Mouse (Mus musculus) embryo, embryonic 10 days (tissue): ENCODE measurements around the gene Adamtsl3.

Experiments used
- DNase-seq: peaks from one replicate; pipeline ENCODE4 v3.0.0-alpha.2; 2015; ENCODE audit warnings: low spot score

Adamtsl3 gene

DNA sequence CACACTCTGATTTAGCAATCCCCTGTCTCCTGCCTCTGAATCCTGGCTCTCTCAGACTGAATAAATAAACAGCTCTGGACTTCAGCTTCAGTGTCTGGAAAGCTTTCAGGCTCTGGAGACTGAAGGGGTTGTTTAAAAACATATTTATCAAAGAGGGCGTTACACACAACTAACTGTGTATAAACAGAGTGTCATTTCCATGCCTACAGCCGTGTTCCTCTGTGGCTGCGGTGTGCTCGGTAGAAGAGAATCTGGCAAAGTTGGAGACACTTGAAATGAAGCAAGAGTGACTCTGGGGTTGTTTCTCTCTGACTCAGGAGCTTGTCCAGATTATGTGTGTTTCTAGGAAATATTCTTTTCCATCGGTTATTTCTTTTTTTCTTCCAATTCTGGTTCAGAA is 167.0 kb downstream of the Adamtsl3 start:
- DNase-seq, result no peak

DNA sequence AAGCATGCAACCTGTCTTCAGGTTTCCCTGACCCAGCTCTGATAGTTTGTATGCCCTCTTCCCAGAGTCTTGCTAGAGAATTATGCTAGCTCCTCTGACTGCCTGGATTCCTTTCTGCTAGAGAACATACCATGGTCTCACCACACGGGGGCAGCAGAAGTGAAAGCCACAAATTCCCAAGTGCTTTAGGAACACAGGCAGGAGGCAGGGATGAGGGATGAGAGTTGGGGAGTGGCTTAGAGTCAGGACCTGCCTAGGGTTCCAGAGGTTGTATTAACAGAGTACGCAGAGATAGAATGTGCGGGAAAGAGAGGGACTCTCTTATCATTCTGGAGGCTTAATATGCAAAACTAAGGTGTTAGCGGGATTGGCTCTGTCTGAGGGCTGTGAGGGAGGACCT is 168.6 kb downstream of the Adamtsl3 start:
- peak; percentile 85 for DNase-seq

DNA sequence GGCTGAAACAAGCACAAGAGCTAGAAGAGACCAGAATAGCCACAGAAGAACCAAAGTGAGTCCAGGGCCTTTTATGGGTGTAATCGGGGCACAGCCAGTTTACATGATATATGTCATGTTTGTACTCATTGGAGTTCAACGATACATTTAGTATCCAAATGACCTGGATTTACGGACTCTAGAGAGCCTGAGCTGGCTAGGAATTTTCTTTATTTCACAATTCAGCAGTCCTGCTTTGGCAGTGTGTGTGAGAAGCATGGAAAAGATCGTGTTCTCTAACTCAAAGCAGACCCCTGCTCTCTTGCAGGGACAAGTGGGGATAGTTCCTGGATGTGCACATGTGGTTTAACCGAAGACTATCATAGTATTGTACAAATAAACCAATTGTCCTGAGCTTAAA is 195.1 kb downstream of the Adamtsl3 start:
- no peak for DNase-seq

DNA sequence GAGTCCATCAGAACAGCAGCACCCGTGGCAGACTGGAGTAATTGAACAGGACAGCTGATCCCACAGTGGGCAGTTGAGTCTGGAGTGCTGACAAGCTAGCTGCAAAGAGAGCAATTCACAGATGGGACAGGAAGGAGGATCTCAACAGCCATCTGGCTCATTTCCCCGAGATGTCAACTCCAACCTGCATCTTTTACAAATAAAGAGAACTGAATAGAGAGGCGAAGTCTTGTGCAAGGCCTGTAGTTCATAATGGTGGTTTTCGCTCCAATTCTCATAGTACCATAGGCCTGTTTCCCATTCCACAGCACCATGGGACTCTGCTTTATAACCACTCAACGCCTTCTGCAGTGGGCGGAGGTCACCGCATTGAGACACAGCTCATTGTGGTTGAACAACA is 195.9 kb downstream of the Adamtsl3 start:
- DNase-seq, result no peak

DNA sequence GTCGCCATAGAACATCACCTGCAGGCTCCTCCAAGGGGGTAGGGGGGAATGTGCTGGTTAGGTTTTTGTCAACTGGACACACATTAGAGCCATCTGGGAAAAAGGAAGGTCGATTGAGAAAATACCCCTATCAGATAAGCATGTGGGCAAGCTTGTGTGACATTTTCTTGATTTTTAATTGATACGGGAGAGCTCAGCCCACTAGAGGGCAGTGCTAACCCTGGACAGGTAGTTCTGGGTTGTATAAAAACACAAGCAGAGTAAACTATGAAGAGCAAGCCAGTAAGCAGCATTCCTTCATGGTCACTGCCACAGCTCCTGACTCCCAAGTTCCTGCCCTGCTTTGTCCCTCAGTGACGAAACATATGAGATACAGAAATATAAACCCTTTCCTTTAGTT is 197.7 kb downstream of the Adamtsl3 start:
- DNase-seq, result no peak

DNA sequence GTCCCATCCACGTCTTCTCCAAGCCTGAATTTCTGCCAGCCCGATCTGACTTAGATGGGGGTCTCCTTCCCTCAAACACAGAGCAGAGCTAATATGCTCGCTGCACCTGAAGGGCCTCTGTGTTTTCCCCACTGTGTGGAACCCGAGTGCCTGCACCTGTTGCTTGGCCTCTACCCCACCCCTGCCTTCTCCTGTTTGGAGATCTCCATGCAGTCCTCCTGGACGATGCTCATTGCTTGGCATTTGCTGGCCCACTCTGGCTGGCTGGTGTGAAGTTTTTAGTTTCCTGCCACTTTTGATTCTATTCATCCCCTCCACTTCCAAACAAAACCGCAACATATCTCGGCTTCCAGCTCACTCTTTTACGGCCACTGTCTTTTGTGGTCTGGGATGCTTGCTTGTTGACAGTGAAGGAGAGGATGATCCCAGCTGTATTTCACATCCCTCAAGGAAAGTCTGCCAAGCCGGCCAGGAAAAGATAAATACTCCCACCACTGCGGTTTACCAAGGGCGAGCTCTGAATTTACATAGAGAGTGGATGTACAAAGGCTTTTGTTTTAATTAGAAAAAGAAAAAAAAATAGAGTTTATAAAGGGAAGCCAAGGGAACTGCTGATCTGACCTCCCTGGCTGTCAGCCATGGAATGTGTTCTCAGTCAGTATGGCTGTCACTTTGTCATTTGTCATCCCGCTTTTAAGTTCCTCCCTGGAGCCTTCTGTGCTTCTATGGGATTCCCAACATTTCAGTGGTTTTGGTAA is 198.4 kb downstream of the Adamtsl3 start:
- no peak for DNase-seq

DNA sequence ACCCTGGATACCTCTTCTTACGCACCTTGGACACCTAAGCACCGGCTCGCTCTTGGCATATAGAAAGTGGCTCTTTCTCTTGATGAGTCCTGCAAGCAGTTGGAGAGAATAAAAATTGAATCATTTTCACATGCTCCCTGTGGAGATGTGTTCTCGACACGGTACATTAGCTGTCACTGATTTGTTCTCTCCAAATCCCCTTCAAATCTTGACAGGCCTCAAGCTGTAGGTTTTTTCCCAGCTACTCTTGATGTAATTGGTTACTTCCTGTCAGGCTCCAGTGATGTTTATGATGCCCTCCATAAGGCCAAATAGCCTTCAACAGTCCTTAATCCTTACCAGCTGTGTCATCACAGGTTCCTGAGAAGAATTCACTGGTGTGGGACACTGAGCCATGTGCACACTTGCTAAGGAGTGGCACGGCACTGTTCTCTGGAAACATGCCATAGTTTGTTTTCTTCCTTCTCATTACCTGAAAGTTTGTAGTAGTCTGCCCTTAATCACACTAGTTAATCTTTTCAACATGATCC is 209.0 kb downstream of the Adamtsl3 start:
- DNase-seq, result peak; percentile 48

DNA sequence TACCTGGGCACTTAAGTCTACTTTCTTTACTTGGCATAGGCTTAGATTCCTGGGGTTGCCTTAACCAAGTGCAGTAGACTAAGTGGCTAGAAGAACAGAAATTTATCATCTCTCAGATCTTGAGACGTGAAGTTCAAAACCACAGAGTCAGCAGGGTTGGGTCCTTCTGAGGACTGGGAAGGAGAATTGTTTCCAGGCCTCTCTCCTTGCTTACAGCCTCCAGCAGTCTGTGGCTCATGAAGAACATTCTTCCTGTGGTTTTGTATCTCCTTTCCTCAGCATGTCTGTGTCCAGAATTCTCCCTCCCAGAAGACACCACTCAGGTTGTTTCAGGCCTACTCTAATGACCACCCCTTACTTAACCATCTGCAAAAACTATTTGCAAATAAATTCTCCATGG is 216.5 kb downstream of the Adamtsl3 start:
- DNase-seq, result no peak

DNA sequence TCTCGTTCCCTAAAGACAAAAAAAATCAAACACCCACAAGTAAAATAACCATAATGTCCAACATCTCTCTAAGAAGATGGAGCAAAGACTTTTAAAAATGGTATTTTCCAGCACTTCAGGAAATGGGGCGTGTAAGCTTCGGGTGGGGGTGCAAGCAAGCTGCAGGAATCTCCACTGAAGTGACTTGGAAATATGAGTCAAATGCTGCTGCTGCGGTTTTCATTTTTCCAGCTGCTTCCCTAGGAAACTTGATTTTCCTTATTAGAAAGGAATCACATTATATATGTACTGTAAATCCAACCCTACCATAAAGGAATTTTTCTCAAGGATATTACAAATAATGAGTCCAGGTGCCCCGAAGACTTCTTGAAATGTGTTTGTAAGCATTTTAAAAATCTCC is 220.3 kb downstream of the Adamtsl3 start:
- no peak for DNase-seq

DNA sequence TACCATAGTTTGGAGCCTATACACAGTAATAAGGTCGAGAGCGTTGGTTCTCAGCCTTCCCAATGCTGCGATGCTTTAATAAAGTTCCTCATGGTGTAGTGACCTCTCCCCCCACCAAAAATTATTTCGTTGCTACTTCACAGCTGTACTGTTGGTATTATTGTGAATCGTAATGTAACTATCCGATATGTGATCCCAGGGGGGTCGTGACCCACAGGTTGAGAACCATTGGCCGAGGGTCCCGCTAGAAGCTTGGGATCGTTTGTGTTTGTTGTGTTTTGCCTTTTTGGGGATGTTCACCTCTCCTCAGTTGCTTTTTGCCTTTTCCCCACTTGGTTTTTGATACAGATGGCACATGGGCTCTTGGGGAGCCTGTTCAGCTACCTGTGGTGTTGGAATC is 220.9 kb downstream of the Adamtsl3 start:
- DNase-seq, result no peak

DNA sequence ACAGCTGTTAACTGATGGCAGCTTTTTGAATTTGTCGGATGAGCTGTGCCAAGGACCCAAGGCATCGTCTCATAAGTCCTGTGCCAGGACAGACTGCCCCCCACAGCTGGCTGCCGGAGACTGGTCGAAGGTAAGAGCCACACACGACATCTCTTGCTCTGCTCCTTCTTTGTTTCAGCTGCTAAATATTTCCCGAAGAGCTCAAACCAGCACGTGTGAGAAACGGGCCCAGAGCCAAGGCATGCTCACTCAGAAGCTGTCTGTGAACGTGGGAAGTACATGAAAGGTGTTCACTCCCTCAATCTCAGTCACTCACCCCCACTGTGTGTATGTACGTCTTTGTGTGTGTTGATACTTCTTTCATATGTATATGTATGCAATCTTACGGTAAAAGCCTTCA is 221.6 kb downstream of the Adamtsl3 start:
- no peak for DNase-seq

DNA sequence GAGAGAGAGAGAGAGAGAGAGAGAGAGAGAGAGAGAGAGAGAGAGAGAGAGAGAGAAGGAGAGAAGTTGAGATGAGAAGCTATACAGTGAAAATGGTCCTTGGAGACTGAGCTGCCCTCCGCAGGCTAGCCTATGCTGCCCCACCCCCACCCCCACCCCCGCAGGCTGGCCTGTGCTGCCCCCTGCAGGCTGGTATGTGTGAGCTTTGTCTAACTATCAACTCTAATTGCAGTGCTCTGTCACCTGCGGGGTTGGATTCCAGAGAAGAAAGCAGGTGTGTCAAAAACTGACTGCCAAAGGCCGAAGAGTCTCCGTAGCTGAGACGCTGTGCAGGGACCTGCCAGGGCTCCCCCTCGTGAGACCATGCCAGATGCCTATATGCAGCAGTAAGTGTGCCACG is 231.2 kb downstream of the Adamtsl3 start:
- no peak for DNase-seq

DNA sequence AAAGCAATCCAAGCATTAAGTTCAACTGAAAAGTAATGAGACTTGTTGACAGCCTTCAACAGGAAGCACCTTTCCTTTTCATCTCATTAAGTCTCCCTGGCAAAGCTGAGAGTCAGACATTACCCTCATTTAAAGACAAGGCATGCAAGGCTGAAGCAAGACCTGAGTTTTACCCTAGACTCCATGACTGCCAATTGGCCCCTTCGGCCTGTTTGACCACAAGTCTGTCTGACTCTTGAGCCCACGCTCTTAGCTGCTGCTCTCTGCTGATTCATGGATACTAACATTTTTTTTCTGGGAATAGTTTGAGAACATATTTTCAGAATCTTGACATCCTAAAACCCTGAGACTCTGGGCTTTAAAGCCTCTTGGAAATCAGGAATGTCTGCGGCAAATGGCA is 232.3 kb downstream of the Adamtsl3 start:
- no peak for DNase-seq

DNA sequence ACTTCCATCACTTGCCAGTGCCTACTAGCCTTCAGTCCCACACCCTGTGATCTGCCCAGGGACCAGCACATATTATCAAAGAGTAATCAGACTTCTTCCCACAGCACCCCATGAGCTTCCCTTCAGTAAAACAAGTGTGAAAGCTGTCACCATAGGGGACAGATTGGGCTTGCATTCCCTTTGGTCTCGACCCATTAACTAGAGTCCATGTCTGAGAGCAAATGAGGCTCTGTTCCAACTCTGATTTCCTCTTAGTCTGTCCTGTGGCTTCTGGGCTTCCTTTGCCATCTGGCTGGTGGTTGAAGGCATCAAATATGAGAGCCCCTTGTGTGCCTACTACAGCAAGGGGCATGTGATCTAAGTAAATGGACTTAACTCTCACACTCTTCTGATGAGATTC is 237.5 kb downstream of the Adamtsl3 start:
- no peak for DNase-seq

DNA sequence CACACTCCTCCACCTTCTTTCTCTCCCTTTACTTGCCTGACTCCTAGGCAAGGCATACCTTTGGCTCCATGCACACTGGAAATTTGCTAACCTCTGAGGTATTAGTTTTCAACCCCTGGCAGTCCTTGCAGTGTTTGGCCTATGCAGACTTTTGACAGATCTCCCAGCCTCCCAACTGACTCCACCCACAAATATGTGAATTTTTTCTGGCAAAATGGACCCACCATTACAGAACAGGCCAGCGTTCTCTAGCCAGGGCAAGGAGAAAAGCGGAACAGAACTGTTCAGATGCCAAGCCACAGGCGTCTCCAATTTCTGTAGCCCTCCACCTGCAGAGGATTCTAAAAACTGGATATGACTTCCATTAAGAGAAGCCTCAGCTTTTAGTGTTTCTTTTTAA is 244.5 kb downstream of the Adamtsl3 start:
- DNase-seq, result no peak

DNA sequence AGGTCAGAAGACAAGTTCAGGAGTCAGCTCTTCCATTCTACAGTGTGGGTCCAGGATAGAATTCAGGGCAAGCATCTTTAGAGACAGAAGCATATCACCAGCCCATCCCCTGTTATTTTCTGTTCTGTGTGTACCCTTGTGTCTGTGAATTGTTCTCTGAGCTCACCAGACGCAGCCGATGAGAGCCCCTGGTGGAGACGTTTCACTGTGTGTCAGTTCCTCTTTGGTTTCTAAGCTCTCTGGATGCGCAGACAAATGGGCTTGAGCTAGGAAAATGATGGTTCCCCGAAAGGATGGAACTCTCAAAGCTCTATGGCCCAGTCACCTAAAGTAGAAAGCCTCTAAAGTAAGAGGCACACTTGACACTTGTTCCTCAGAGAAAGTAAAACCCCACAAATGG is 246.3 kb downstream of the Adamtsl3 start:
- no peak for DNase-seq

DNA sequence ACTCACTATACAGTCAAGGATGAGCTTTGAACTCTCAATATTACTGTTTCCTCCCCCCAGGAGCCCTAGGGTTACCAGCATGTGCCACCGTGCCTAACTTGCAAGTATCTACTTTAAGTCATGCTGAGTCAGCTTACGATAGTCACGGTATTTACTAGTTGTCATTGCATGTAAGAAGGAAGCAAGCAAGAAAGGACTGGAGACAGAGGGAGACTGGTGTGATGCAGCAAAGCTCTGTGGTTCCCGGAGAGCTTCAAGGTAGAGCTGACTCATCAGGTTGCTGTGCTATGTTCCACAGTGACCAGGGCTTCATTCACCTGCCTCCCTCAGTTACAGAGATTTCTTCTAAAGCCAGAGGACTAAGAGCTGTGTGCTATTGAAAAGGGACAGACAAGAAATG is 247.0 kb downstream of the Adamtsl3 start:
- no peak for DNase-seq

DNA sequence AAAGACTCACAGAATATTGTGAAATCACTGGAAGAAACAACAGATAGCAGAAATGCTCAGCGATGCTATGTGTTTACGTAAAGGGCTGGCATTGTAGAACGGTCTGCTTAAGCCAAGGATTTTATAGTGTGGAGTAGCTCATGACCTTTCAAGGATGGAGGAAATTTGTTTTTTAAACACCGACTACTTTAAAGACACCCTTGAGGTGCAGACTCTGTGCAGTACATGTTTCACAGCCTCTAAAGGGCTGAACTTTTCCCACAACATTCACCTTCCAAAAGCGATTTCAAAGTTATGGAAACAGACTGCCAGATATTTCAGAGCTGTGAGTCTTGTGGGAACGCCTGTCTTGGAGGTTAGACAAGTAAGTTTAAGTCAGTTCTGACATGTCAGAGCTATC is 255.4 kb downstream of the Adamtsl3 start:
- DNase-seq, result no peak

DNA sequence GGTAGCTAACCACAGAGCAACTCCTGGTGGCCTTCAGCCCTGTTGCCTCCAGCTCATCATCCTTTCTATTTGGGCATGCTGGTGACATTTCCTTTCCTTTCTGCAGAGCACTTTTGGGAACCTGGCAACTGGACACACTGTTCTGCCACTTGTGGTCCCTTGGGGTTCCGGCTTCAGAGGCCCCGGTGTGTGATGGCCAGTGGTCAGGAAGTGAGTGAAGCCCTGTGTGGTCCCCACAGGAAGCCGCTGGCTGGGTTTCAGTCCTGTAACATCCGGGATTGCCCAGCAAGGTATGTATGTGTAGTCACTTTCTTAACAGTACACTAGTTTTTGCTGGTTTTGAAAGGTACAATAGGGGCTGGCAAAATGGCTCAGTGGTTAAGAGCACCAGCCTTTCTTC is 266.5 kb downstream of the Adamtsl3 start:
- DNase-seq, result no peak

DNA sequence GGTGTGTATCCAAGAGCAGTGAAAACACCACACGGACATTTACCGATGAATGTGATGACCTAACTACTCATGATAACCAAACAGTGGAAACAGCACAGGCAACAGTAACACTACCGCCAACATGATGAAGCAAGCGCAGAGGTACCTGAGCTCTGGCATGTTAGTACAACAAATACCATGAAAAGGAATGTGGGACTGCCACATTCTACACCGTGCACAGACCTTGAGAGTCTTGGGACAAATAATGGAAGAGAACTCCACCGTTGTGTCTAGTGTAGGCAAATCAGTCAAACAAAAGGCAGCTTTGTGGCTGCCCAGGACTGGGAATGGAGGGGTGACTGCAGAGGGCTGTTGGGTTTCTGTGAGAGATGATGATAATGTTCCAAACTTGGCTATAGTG is 269.9 kb downstream of the Adamtsl3 start:
- no peak for DNase-seq

DNA sequence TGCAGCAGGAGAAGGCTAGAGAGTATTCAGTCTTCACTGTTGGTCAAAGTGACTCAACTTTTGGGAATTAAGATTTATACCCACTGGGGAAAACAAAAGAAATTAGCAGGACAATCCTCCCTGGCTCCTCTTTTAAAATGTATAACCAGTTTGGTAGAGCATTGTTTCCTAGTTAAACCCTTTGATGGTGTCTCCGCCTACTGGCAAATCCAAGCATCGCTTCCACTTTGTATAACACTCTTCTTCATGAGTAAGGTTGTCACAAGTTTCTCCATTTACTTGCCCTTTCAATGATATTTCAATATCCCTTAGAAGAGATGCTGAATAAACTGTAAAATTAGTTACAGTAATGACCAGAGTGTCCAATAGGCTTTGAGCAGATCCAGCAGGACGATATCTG is 274.1 kb downstream of the Adamtsl3 start:
- DNase-seq, result no peak

DNA sequence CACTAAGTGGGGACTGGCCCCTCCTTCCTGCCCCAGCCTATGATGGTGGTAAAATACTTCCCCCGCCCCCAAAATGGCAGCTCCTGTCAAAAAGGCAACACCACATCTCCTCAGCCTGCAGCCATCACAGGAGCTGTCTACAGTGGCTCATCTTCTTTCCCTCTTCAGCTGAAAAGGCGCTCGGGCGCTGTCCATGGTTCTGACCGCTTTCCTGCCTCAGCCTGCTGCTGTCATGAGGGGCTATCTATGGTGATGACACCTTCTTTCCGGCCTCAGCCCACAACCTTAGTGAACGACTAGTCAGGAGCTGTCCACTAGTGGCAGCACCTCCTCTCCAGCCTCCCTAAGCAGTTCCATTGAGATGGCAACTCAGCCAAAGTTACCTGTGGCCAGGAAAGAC is 289.8 kb downstream of the Adamtsl3 start:
- DNase-seq, result peak; percentile 80

DNA sequence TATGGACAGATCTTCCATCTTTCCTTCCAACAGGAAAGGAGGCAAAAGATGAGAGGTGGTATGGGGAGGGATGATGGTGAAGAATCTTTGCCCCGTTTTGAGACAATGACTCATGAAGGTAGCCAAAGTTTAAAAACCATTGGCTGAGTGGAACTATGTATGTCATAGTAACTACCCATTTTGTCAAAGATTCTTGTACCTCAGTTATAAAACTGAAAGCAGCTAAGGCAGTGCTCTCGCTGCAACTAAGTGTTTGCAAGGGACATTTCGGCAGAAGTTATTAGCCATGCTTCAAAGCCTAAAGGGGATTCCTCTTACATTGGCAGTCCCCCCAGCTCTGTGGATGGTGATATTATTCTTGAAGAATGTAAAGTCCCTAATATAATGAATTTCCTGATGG is 311.7 kb downstream of the Adamtsl3 start:
- no peak for DNase-seq

DNA sequence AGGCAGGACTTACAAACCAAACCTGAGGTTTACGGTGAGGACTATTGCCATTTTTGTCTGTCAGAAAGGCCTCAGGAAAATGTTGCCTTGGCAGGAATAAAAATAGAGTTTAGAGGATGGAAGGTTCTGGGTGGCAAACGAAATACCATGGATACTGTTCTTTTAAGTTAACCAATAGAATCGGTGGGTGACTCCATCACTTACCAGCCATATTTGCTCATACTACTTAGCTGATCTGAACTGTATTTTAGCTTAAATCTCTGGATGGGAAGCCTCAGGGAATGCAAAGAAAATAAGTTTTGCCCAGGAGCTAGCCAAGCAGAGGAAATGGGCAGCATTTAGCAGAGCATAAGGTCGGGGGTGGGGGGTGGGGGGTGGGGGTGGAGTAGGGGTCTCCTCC is 312.4 kb downstream of the Adamtsl3 start:
- no peak for DNase-seq
